Mouse (Mus musculus) CH12.LX (cell line): ENCODE measurements around the gene Ablim1. TPM values are rescaled to one million over a fixed set of nuclear protein-coding genes. Genes with fewer than 3 reads are reported as not detected.

Source experiments
- DNase-seq: peaks from one replicate; pipeline ENCODE4 v3.0.0-alpha.2; 2013; ENCODE audit errors: extremely low read depth
- H3K27ac ChIP-seq: 2 replicates; pipeline ENCODE4 v1.5.1; 2012; ENCODE audit warnings: low read depth, mild to moderate bottlenecking, control low read depth, moderate library complexity; ENCODE audit not compliant: insufficient read depth
- H3K27me3 ChIP-seq: replicated peaks from 2 replicates; pipeline ENCODE3; 2012; ENCODE audit warnings: inconsistent platforms
- H3K36me3 ChIP-seq, 2 experiments: replicated peaks in 1 of 2; 2 replicates each; pipeline versions ENCODE3 to v1.6.1; 2012; ENCODE audit warnings: inconsistent platforms in 1 of 2, low read length in 1 of 2, mild to moderate bottlenecking in 1 of 2, mixed read lengths in 1 of 2, moderate library complexity in 1 of 2; ENCODE audit not compliant: control insufficient read depth in 1 of 2, insufficient read depth in 1 of 2
- H3K4me1 ChIP-seq, 2 experiments: 2 replicates each; pipeline ENCODE4 v1.6.1; 2012; ENCODE audit warnings: inconsistent platforms in 1 of 2, moderate library complexity in 1 of 2; ENCODE audit not compliant: insufficient read depth in 2 of 2, control insufficient read depth in 1 of 2
- H3K4me2 ChIP-seq: 2 replicates; pipeline ENCODE4 v1.6.1; 2012; ENCODE audit warnings: low read depth, mild to moderate bottlenecking, control low read depth; ENCODE audit not compliant: poor library complexity, insufficient read depth, severe bottlenecking
- H3K4me3 ChIP-seq, 3 experiments: fragments of 150-350 bp in 1 of 3; sonication (generic) in 1 of 3; replicated peaks in 1 of 3; 2 replicates each; pipeline versions ENCODE3 to v1.5.1; 2011 to 2012; ENCODE audit warnings: low read depth in 2 of 3, low read length in 2 of 3, mild to moderate bottlenecking in 2 of 3, moderate library complexity in 2 of 3, control low read depth in 1 of 3, improper control_type of control experiment in 1 of 3, inconsistent platforms in 1 of 3, mixed read lengths in 1 of 3; ENCODE audit not compliant: poor library complexity in 1 of 3
- H3K79me2 ChIP-seq: replicated peaks from 2 replicates; pipeline ENCODE4 v1.6.1; 2012; ENCODE audit warnings: mild to moderate bottlenecking, moderate library complexity; ENCODE audit not compliant: control insufficient read depth, poor library complexity, insufficient read depth, severe bottlenecking; ENCODE audit errors: extremely low read depth
- H3K9ac ChIP-seq: 2 replicates; pipeline ENCODE4 v1.6.1; 2012; ENCODE audit warnings: low read depth, mild to moderate bottlenecking, control low read depth, moderate library complexity; ENCODE audit not compliant: insufficient read depth
- H3K9me3 ChIP-seq: replicated peaks from 2 replicates; pipeline ENCODE3; 2012; ENCODE audit warnings: low read length, inconsistent platforms, mixed read lengths
- BHLHE40 ChIP-seq: IDR thresholded peaks from 2 replicates; pipeline ENCODE4 v1.6.1; 2011; ENCODE audit warnings: mild to moderate bottlenecking, low read depth, low read length, improper control_type of control experiment
- CHD2 ChIP-seq: IDR thresholded peaks from 2 replicates; pipeline ENCODE4 v1.6.1; 2011; ENCODE audit warnings: low read length, improper control_type of control experiment
- E2F4 ChIP-seq: IDR thresholded peaks from 2 replicates; pipeline ENCODE4 v1.6.1; 2011; ENCODE audit warnings: low read depth, low read length, improper control_type of control experiment; ENCODE audit not compliant: insufficient replicate concordance
- GABPA ChIP-seq: IDR thresholded peaks from 2 replicates; pipeline ENCODE4 v1.6.1; 2012; ENCODE audit warnings: low read depth, low read length, improper control_type of control experiment, inconsistent platforms; ENCODE audit not compliant: insufficient replicate concordance
- HCFC1 ChIP-seq: IDR thresholded peaks from 2 replicates; pipeline ENCODE4 v1.6.1; 2012; ENCODE audit warnings: low read depth, mild to moderate bottlenecking, inconsistent platforms, low read length, improper control_type of control experiment
- JUN ChIP-seq: IDR thresholded peaks from 2 replicates; pipeline ENCODE4 v1.6.1; 2011; ENCODE audit warnings: low read depth, mild to moderate bottlenecking, low read length, improper control_type of control experiment, moderate library complexity; ENCODE audit not compliant: insufficient read depth
- KAT2A ChIP-seq: IDR thresholded peaks from 2 replicates; pipeline ENCODE4 v1.6.1; 2012; ENCODE audit warnings: low read length, improper control_type of control experiment, inconsistent platforms; ENCODE audit not compliant: insufficient replicate concordance
- MAX ChIP-seq: IDR thresholded peaks from 2 replicates; pipeline ENCODE4 v1.6.1; 2011; ENCODE audit warnings: low read length, improper control_type of control experiment
- NRF1 ChIP-seq: IDR thresholded peaks from 2 replicates; pipeline ENCODE4 v1.6.1; 2014; ENCODE audit warnings: low read depth, mild to moderate bottlenecking, inconsistent platforms, low read length, improper control_type of control experiment, moderate library complexity
- POLR2A ChIP-seq: IDR thresholded peaks from 2 replicates; pipeline ENCODE4 v1.6.1; 2011; ENCODE audit warnings: low read depth, mild to moderate bottlenecking, improper control_type of control experiment, low read length
- TCF12 ChIP-seq: IDR thresholded peaks from 2 replicates; pipeline ENCODE4 v1.6.1; 2014; ENCODE audit warnings: low read depth, mild to moderate bottlenecking, inconsistent platforms, low read length, improper control_type of control experiment
- ZC3H11A ChIP-seq: IDR thresholded peaks from 2 replicates; pipeline ENCODE4 v1.6.1; 2012; ENCODE audit warnings: low read depth, mild to moderate bottlenecking, inconsistent platforms, low read length, improper control_type of control experiment
- ZKSCAN1 ChIP-seq: IDR thresholded peaks from 2 replicates; pipeline ENCODE4 v1.6.1; 2012; ENCODE audit warnings: low read depth, inconsistent platforms, low read length, improper control_type of control experiment, borderline replicate concordance
- ZNF384 ChIP-seq: IDR thresholded peaks from 2 replicates; pipeline ENCODE4 v1.6.1; 2012; ENCODE audit warnings: low read depth, low read length, improper control_type of control experiment, inconsistent platforms
- dilution Hi-C: fragments of 300-500 bp; cut with MboI; formaldehyde crosslinking; loops from 2 replicates; pipeline ENCODE4 v1.14.3; 2020; ENCODE audit warnings: low sequenced_read_pairs; ENCODE audit not compliant: extremely low pct_unique_long_range_greater_than_20kb, extremely low pct_ligation_motif_present
- in situ Hi-C: fragments of 300-500 bp; cut with MboI; formaldehyde crosslinking; loops from 3 replicates; pipeline ENCODE4 v1.14.3; 2019; ENCODE audit warnings: low sequenced_read_pairs, low pct_ligation_motif_present, low pct_unique_long_range_greater_than_20kb, mixed read lengths
- polyA plus RNA-seq: library from polyadenylated mRNA; unstranded; fragments of >175 nt; gene quantifications from 2 replicates; pipeline ENCODE4 v1.2.1, GENCODE M21; 2012; ENCODE audit warnings: low read depth; ENCODE audit not compliant: insufficient read length
- total RNA-seq, 2 experiments: library from RNA; depleted of rRNA; stranded (reverse); fragments of 300-350 nt in 1 of 2; fragments of >200 nt in 1 of 2; gene quantifications; 2 replicates each; pipeline ENCODE4 v1.2.3; 2012 to 2014

The Ablim1 gene
- total and polyA plus RNA-seq, 3 experiments: 0.85 to 2.4 (median 2.0) TPM

GRCm38 (mm10) chr19:57241363-57242192, 73.1 kb downstream of the Ablim1 start:
- Histone ChIP-seq H3K4me3 (no peak overlapping the region), H3K9me3 (no peaks in the 10 kb centered on the region), H3K4me2 (no peak overlapping the region), H3K27me3 (no peaks in the 10 kb centered on the region), H3K4me1 (peaks cover 6 to 22% of the 10 kb centered on the region in 2 experiments), H3K79me2 (no peaks in the 10 kb centered on the region), H3K36me3 (no peaks in the 10 kb centered on the region), H3K9ac (no peak overlapping the region), H3K27ac (no peak overlapping the region)
- DNase-seq: no peak
- dilution Hi-C loops (no loop called here), in situ Hi-C loops (no loop called here)
- TF ChIP-seq ZC3H11A (no peak), ZNF384 (0 out of 2 replicates have a peak, but pooled peaks have one; percentile 14)

GRCm38 (mm10) chr19:57240259-57240658, 74.5 kb downstream of the Ablim1 start:
- H3K4me2 ChIP-seq: no peak overlapping the region
- DNase-seq: no peak
- no peaks in the 10 kb centered on the region for H3K9me3 ChIP-seq
- H3K36me3 ChIP-seq: no peaks in the 10 kb centered on the region
- no peaks in the 10 kb centered on the region for H3K79me2 ChIP-seq
- H3K27me3 ChIP-seq: no peaks in the 10 kb centered on the region
- in situ Hi-C loops (no loop called here), dilution Hi-C loops (no loop called here)
- H3K4me3 ChIP-seq: no peak overlapping the region
- H3K27ac ChIP-seq: no peak overlapping the region
- TF ChIP-seq BHLHE40 (no peak), JUN (no peak), POLR2A (no peak), E2F4 (no peak), KAT2A (no peak), MAX (no peak), CHD2 (no peak), NRF1 (no peak), HCFC1 (no peak), GABPA (no peak), TCF12 (no peak), ZKSCAN1 (no peak), ZC3H11A (no peak)
- peaks cover 7 to 20% of the 10 kb centered on the region in 2 experiments for H3K4me1 ChIP-seq
- H3K9ac ChIP-seq: no peak overlapping the region
